Mouse (Mus musculus) neural tube, embryonic 11.5 days (tissue): ENCODE data around the gene Parg. TPM values are rescaled to one million over a fixed set of nuclear protein-coding genes. Genes with fewer than 3 reads are reported as not detected.
"Not testable (repeated sequence)": the region's sequence is repeated elsewhere in the genome, so short reads cannot be mapped to it uniquely, and the experiment has no call there.

ENCODE experiments used
- ATAC-seq: fragments of 200-750 bp; cut with Nextera tagmentation; 2 replicates; pipeline ENCODE4 v1.8.0; 2017; ENCODE audit warnings: moderate number of reproducible peaks, mild to moderate bottlenecking, moderate TSS enrichment, moderate library complexity; ENCODE audit not compliant: insufficient read depth, low FRiP score, low TSS enrichment
- DNase-seq: peaks from one replicate; pipeline ENCODE4 v3.0.0-alpha.2; 2015; ENCODE audit warnings: low spot score
- H3K27ac ChIP-seq: fragments of 300-500 bp; sonication (generic); 2 replicates; pipeline ENCODE4 v1.5.1; 2014; ENCODE audit warnings: low read depth, mild to moderate bottlenecking, low read length
- H3K27me3 ChIP-seq: fragments of 300-500 bp; sonication (generic); 2 replicates; pipeline ENCODE4 v1.6.1; 2014; ENCODE audit warnings: mild to moderate bottlenecking, low read length, mixed read lengths; ENCODE audit not compliant: control insufficient read depth, insufficient read depth
- H3K36me3 ChIP-seq: fragments of 300-500 bp; sonication (generic); 2 replicates; pipeline ENCODE4 v1.6.1; 2014; ENCODE audit warnings: mild to moderate bottlenecking, low read length, moderate library complexity, mixed read lengths; ENCODE audit not compliant: control insufficient read depth, insufficient read depth
- H3K4me1 ChIP-seq: fragments of 300-500 bp; sonication (generic); 2 replicates; pipeline ENCODE4 v1.6.1; 2014; ENCODE audit warnings: low read length, mixed read lengths; ENCODE audit not compliant: control insufficient read depth, insufficient read depth
- H3K4me2 ChIP-seq: fragments of 300-500 bp; sonication (generic); 2 replicates; pipeline ENCODE4 v1.6.1; 2014; ENCODE audit warnings: low read depth, mild to moderate bottlenecking, moderate library complexity
- H3K4me3 ChIP-seq: fragments of 300-500 bp; sonication (generic); 2 replicates; pipeline ENCODE4 v1.5.1; 2014; ENCODE audit warnings: low read depth, low read length
- H3K9ac ChIP-seq: fragments of 300-500 bp; sonication (generic); 2 replicates; pipeline ENCODE4 v1.6.1; 2014; ENCODE audit warnings: mild to moderate bottlenecking, low read length
- H3K9me3 ChIP-seq: fragments of 300-500 bp; sonication (generic); 2 replicates; pipeline ENCODE4 v1.6.1; 2016; ENCODE audit warnings: low read length; ENCODE audit not compliant: control insufficient read depth
- WGBS: fragments of 180-500 bp; shearing (Covaris S2); extraction: QIAGEN DNeasy Blood & Tissue Kit; methylation state at CpG from one replicate; pipeline ENCODE4 v1.1.7; 2014; 5-methylcytosine and 5-hydroxymethylcytosine counted together
- polyA plus RNA-seq: library from polyadenylated mRNA; unstranded; fragments of >200 nt; fragmentation: Nextera tagmentation; extraction: Ambion mirVana; gene quantifications from 2 replicates; pipeline ENCODE4 v1.2.1, GENCODE M21; 2014

Gene Parg
- polyA plus RNA-seq, 1 experiment from 2014 or later: 65.4 TPM

DNA sequence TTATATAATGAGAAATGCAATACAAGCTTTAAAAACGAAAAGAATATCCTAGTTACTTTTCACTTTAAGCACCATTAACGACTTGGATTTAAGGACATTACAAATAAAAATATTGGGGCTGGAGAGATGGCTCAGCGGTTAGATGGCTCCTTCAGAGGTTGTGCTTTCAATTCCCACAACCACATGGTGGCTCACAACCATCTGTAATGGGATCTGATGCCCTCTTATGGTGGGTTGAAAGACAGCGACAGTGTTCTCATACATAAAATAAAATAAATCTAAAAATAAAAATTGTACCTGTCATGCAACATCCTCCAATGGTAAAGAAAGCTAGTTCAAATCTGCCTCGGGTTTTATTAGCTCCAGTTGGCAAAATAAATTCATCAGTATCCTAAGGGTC lies 8.2 kb upstream of the Parg start:
- ATAC-seq, H3K4me2 ChIP-seq, H3K4me1 ChIP-seq, H3K4me3 ChIP-seq, H3K9me3 ChIP-seq, H3K27me3 ChIP-seq, H3K9ac ChIP-seq, DNase-seq, H3K27ac ChIP-seq: not testable (repeated sequence)
- 85% methylated on average over 5 of the region's 5 CpGs for WGBS
- peaks cover 13% of the 10 kb centered on the region for H3K36me3 ChIP-seq

DNA sequence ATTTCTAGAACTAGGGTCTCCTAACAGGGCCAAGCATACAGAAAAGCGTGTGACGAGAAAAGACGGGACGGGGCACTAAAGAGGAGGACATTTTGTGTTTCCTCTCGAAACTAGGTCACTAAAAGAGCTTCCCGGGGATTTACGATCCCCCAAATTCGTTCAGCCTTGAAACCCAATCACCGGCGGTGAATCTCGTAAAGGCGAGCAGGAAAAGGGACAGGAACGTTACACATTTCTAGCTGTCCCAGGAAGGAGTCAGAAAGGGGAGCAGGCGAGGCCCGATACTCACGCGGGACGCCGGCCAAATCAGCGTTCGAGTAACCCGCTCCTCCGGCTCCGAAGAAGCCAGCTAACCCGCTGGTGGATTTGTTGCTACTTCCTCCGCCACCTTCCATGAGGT lies 395 bp upstream of the Parg start:
- Histone ChIP-seq H3K9ac (peak overlapping the region; percentile 82), H3K4me2 (peak overlapping the region; percentile 64), H3K36me3 (peaks cover 8% of the 10 kb centered on the region; the same call in 1 of the 2 replicates), H3K4me1 (peaks cover 17% of the 10 kb centered on the region), H3K27ac (no peak overlapping the region), H3K4me3 (peak overlapping the region; percentile 99), H3K27me3 (no peaks in the 10 kb centered on the region), H3K9me3 (no peaks in the 10 kb centered on the region)
- peak; percentile 50 for DNase-seq
- 0% methylated on average over 24 of the region's 26 CpGs for WGBS
- ATAC-seq: no peak; the same call in 1 of the 2 replicates

DNA sequence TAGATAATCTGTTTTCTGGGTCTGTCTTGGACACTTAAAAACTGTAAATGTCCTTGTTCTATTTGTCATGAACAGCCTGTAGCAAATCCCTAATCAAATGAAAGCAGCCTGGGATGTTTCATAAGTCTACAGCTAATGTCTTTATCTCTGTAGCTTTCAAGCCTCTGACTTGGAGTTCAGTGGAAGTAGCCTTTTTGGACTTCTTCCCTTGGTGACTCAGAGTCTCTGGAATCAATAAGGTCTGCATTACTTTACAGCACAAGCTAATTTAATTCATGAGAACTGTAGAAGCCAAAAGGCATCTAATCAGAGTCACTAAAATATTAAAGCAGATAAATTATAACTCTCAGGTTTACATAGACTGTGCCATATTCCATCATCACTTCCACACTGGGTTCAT lies 24.9 kb downstream of the Parg start:
- no peaks in the 10 kb centered on the region for H3K36me3 ChIP-seq
- no peak for ATAC-seq
- H3K4me1 ChIP-seq: no peaks in the 10 kb centered on the region
- DNase-seq: no peak
- no peaks in the 10 kb centered on the region for H3K9me3 ChIP-seq
- no peak overlapping the region for H3K4me3 ChIP-seq
- no peak overlapping the region for H3K27ac ChIP-seq
- no peak overlapping the region for H3K4me2 ChIP-seq
- no peaks in the 10 kb centered on the region for H3K27me3 ChIP-seq
- H3K9ac ChIP-seq: no peak overlapping the region

DNA sequence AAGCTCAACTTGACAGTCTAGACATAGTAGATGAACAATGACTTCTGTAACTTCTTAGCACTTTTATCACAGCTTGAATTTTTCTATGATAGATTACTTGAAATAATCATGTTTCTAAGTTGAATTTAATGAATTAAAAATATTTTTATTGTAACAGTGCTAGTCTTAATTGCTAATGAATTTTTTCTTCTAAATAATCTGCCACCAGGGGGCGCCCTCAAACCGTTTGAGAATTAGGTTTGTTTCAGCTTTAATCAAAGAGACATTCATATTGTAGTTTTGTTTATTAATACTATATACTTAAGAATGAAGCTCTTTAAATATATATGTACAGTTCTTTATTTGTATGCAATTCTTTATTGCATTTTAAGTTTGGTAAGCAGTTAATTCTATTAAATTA lies 27.2 kb downstream of the Parg start:
- H3K9me3 ChIP-seq: no peaks in the 10 kb centered on the region
- no peak for ATAC-seq
- no peaks in the 10 kb centered on the region for H3K27me3 ChIP-seq
- no peaks in the 10 kb centered on the region for H3K4me1 ChIP-seq
- H3K27ac ChIP-seq: no peak overlapping the region
- 0% methylated on average over 2 of the region's 2 CpGs for WGBS
- no peak overlapping the region for H3K9ac ChIP-seq
- H3K4me3 ChIP-seq: no peak overlapping the region
- no peaks in the 10 kb centered on the region for H3K36me3 ChIP-seq
- peak; percentile 66 for DNase-seq
- no peak overlapping the region for H3K4me2 ChIP-seq

DNA sequence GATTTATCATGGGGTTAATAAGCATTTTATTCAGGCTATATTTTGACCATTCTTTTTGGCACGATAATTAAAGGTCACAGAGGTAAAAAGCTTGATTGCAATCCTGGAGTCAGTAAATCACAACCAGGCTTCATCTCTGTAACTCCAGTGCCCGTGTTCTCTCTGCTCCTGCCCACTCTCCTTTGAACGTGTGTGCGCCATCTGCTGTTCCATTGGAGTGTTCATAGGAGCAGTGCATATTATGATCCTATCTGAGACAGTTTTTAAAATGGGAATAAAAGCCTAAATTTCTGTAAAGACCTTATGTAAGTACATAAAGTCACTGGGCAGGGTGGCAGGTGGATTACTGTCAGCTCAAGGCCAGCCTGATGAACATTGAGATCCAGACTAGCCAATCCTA lies 40.7 kb downstream of the Parg start:
- Histone ChIP-seq H3K4me1 (peaks cover 5% of the 10 kb centered on the region), H3K27ac (no peak overlapping the region), H3K27me3 (no peaks in the 10 kb centered on the region), H3K9ac (no peak overlapping the region), H3K9me3 (no peaks in the 10 kb centered on the region), H3K4me3 (no peak overlapping the region), H3K4me2 (no peak overlapping the region), H3K36me3 (no peaks in the 10 kb centered on the region; the same call in 1 of the 2 replicates)
- 66% methylated on average over 4 of the region's 4 CpGs for WGBS
- DNase-seq: peak; percentile 27
- no peak for ATAC-seq

DNA sequence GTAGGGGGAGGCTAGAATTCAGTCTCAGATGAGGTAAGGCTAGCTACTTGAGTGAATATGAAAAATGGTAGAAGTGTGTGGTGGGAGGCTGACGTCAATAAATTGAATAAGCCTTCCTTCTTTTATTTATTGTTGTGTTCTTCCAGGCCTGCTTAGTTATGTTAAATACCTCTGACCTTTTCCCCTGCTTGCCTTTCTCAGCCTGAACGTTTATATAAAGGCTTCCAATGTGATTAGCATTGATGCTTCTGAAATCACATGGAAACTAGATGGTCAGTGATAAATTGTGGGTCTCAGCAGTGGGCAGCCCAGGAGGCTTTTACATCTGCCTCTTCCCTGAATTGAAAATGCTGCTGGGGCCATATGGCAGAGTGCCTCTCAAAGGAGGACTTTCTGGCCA lies 44.3 kb downstream of the Parg start:
- Histone ChIP-seq H3K4me2 (no peak overlapping the region), H3K9ac (no peak overlapping the region), H3K4me1 (peaks cover 9% of the 10 kb centered on the region), H3K9me3 (no peaks in the 10 kb centered on the region), H3K36me3 (no peaks in the 10 kb centered on the region; the same call in 1 of the 2 replicates), H3K27ac (peak overlapping the region; percentile 40; the same call in 1 of the 2 replicates), H3K27me3 (no peaks in the 10 kb centered on the region), H3K4me3 (no peak overlapping the region)
- DNase-seq (peak; percentile 63), ATAC-seq (peak; percentile 79)
- WGBS: 28% methylated on average over 2 of the region's 2 CpGs

DNA sequence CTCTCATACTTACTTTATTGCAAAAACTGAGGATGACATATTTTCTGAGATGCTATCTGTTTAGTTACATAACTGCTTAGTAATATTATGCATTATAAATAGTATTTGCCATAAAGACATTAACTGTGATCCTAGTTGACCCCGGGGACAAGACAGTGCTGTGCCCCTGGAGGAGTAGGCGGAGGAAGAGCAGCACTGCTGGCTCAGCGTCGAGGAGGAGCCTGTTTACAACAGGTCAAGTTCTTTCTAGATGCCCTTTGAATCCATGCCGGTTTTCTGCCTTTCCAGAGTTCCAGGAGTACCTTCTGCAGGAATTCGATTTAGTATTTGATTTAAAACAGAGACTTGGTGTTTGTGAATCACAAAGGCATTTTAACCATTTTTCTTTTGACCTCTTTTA lies 47.9 kb downstream of the Parg start:
- Histone ChIP-seq H3K4me3 (no peak overlapping the region), H3K27me3 (no peaks in the 10 kb centered on the region), H3K4me2 (no peak overlapping the region), H3K36me3 (peaks cover 3% of the 10 kb centered on the region), H3K27ac (peak overlapping the region; percentile 34; the same call in 1 of the 2 replicates), H3K4me1 (peaks cover 9% of the 10 kb centered on the region), H3K9me3 (no peaks in the 10 kb centered on the region), H3K9ac (no peak overlapping the region)
- DNase-seq (no peak), ATAC-seq (no peak)
- 81% methylated on average over 6 of the region's 6 CpGs for WGBS

DNA sequence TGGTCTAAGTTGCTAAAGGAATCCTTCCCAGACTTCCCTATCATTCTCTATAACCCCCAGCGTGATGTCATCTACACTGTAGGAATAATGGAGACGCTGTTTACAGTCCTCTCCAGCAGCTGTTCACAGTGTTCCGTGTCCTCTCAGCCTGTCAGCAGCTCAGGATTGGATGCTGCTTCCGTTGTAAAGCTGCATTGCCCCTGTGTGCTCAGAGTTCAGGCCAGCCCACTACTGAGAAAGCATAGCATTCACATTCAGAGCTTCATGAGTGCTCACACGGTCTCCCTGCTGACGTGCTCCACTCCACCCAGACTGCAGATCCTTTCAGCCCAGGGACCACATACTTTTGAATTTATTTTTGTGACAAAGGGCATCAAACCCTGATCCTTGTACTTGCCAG lies 59.1 kb downstream of the Parg start:
- Histone ChIP-seq H3K9ac (no peak overlapping the region), H3K36me3 (no peaks in the 10 kb centered on the region), H3K9me3 (no peaks in the 10 kb centered on the region), H3K4me3 (no peak overlapping the region), H3K4me1 (no peaks in the 10 kb centered on the region), H3K27ac (no peak overlapping the region), H3K4me2 (no peak overlapping the region), H3K27me3 (no peaks in the 10 kb centered on the region)
- WGBS: 75% methylated on average over 6 of the region's 6 CpGs
- ATAC-seq (no peak), DNase-seq (no peak)

DNA sequence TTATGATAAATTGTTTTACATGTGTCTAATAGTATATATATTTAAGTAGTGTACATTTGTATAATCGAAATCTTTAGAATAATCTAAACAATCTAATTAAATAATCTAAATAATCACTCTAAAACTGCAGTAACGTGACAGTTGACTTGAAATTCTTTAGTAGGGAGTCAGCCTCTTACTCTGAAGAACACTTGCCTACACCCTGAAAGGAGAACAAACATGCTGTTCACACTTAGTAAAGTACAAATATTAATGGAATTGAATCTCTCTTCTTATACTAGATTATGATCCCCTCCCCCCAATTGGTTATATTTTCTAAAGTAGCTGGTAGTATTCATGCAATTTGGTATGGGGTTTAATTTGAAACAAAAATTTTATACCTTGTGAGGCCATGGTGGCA lies 60.0 kb downstream of the Parg start:
- Histone ChIP-seq H3K9ac (no peak overlapping the region), H3K4me2 (no peak overlapping the region), H3K36me3 (no peaks in the 10 kb centered on the region), H3K27ac (no peak overlapping the region), H3K9me3 (no peaks in the 10 kb centered on the region), H3K4me3 (no peak overlapping the region), H3K27me3 (no peaks in the 10 kb centered on the region), H3K4me1 (no peaks in the 10 kb centered on the region)
- DNase-seq: no peak
- 88% methylated on average over 2 of the region's 2 CpGs for WGBS
- no peak for ATAC-seq
